Mouse (Mus musculus): ENCODE data around the gene Snx29.

The Snx29 gene

DNA sequence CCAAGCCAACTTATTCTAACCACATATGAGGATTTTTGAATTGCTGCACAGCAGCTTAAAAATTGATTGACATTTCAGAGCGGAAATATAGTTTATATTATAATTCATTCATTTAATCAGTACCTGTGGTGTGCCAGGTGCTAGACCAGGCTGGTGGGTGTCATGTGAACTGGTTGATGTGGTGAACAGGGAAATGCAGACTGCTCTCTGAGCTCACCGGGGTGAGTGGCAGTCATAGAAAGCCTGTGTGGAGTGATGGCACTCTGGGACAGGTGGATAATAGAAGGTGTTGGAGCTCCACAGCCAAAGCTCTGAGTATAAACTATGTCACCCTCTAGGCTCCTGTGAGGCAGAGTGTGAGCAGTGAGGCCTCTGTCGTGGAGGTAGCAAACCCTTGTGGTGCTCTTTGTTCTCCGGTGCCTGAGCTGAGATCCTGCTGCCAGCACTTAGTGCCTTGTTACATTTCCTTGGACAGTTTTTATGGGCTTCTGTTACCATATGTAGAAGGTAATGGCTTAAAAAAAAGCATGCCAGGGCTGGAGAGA lies 324.1 kb downstream of the Snx29 start:
- DNase-seq, result no peak

DNA sequence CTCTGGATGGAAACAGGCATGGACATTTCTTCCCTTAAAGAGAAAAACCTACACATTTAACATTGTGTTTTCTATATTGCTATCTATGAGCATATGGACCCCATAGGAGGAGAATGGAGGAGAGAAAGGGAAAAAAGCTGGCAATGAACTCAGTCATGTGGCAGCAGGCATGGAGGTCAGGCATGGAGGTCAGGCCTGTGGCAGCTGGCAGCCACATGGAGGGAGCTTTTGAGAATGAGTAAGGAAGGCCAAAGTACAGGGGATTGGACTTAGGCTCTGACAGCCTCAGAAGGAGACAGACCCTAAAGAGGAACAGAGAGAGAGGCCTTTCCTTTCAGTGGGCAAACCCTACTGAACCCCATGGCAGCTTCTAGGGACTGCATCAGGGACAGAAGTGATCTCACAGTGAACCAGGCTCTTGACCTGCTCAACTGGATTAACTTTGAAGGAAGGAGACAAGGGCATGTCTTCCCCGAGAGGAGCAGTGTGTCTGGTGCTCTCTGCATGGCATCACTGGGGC lies 325.5 kb downstream of the Snx29 start:
- DNase-seq, result no peak

DNA sequence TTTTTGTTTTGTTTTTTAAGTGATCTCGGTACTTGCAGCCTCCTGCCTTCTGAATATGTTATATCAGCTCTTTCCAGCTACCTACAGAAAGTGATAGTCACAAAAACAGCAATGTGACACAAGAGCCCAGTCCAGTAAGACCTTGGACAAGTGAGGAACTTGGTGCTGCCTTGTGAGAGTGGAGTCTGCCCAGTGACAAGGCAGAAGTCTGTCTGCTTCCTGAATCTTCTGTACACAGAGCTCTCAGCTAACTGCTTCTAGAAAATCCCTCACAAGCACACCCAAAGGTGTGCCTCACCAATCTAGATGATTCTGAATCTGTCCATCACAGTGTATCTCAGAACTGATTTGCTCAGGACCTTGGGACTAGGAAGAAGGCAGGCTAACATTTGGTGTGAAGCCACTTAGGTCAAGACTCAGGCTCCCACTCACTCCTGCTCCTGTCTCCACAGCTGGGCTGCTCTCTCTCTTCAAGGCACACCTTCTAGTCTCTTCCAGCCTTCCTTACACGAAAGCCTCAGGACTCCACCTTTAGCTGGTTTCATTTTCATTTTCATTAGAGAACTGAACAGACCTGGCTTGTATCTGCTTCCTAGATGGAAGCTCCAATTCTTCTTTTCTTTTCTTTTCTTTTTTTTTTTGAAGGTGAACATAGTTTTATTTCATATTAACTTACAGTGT lies 330.1 kb downstream of the Snx29 start:
- DNase-seq, result no peak

DNA sequence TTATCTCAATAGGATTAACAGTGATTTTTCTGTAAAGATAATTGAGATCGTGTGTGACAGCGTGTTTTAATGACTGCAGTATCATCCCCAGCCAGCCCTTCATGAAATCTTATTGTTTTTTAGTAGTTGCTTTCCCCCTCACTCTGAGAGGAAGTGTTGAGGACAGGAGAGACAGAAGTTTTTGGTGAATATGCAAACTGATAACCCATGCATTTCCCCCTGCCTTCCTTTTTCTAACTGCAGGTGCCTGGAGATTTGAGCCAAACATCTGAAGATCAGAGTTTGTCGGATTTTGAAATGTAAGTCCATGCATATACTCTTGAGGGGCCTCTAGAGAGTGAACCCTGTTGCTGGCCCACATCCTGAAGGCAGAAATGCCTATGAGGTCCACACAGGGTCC lies 333.2 kb downstream of the Snx29 start:
- no peak for DNase-seq

DNA sequence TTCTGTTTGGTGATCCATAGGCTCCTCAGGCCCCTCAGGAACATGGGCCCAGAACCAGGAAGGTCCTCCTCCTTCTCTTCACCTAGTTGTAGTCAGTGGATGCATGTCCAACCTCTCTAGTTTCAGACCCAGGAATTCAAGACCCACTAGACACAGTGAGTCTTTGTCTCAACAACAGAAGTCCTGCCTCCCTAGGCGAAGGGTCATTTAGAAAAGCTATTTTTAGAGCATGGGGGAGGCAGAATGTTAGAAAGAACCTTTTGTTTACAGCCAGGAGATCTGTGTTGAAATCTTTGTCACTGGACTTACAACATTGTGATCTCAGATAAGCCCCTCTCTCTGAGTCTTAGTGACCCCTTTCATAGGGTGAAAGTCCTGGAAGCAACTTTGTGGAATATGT lies 334.4 kb downstream of the Snx29 start:
- no peak for DNase-seq

DNA sequence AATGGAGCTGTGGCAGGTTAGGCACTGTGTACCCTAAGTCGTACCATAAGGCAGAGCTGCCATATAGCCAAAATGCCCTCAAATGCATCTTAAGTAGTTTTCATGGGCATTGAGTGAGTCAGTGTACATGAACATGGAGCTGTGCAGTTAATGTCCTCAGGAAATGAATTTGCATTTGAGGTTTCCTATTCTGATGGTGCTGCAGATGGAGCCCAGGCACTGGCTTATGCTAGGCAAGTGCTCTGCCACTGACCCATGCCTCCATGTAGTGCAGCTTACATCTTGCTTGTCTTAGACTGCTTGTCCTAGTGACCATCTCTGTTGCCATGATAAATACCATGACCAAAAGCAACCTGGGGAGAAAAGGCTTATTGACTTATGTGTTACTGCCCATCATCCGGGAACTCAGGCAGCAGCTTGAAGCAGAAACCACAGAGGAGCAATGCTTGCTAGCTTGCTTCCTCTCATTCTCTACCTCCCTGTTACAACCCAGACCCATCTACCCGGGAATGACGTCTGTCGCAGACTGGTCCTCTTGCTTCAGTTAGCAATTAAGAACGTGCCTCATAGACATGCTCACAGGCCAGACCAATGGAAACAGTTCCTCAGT lies 336.5 kb downstream of the Snx29 start:
- DNase-seq, result no peak

DNA sequence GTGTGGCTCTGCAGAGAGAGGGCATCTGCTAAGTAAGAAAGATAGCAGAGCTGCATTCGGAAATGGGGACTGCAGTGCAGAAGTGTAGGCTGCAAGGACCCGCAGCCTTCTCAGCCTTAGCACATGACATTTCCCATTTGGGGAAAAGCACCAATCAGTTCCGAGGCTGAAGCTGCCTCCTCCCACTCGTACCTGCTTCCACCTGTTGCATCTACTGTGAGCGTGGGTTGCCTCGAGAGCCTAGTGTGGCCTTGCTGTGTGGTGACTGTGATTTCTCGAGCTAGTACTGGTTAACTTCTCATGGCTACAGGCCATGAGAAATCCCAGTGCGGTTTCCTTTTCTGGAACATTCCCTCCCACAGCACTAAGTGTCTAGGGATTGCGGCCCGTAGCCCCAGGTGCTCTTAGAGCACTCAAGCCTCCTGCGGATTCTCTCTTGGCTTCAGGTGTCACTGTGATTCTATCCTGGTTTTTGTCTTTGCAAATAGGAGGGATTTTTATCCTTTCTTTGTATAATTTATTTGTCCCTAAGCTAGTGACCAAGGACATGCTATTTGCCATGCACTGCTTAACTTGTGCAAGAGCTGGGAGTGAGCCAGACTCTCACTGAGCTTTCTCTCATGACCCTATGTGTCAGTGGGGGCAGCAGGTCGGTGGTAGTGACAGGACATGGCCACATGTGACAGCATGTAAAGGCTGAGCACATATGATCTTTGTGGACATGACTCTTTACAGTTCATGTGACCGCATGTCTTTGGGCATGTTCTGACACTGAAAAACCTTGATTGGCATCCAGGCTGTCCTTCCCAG lies 342.4 kb downstream of the Snx29 start:
- DNase-seq, result no peak

DNA sequence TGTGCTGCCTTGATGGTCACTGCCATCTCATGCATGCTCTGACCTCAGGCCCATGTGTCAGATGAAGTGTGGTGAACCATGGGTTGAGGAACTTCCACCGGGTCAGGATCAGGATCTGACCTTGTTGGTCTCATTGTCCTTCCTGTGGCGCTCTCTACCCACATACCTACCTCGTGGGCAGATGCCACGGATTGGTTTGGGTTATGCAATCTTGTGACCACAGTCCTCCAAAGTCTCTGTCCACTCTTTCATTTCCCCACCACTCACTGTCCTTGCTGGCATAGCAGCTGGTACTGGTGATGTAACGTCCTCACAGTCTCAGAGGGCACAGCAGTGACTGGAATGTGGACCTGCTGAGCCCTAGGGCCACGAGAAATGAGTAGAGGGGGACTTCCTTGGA lies 343.2 kb downstream of the Snx29 start:
- DNase-seq, result no peak

DNA sequence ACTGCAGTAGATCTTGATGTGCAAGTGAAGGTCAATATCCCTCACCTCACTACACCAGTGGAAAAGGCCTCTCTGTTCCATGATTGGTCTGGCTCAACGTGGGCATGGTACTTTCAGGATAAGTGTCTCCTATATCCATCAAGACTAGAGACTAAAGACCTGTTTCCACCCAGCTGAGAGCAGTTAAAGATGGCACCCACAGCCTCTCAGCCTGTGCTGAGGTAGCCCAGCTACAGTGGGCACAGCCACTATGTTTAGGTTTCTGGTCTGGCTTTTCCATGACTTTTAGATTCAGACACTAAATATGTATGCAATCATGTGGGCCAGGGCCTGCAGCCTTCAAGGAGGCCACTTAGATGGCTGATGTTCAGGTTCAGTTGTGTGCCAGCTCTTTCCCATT lies 345.7 kb downstream of the Snx29 start:
- no peak for DNase-seq

DNA sequence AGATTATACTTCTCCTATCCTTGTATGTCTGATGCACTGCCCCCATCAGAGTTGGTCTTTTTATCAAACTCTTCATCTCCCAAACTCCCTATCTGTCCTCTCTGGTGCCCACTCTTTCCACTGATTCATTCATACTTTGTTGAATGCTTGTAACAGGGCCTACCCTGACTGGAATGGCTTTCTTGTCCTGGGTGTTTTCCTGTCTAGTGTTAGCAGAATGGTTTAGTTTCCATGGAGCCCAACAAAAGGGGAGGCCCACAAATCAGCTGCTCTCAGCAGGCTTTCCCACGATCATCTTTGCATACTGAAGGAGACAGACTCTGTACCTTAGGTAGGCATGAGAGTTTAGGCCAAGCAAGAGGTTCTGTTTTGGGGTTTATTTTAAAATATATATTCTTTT lies 346.2 kb downstream of the Snx29 start:
- DNase-seq, result no peak

DNA sequence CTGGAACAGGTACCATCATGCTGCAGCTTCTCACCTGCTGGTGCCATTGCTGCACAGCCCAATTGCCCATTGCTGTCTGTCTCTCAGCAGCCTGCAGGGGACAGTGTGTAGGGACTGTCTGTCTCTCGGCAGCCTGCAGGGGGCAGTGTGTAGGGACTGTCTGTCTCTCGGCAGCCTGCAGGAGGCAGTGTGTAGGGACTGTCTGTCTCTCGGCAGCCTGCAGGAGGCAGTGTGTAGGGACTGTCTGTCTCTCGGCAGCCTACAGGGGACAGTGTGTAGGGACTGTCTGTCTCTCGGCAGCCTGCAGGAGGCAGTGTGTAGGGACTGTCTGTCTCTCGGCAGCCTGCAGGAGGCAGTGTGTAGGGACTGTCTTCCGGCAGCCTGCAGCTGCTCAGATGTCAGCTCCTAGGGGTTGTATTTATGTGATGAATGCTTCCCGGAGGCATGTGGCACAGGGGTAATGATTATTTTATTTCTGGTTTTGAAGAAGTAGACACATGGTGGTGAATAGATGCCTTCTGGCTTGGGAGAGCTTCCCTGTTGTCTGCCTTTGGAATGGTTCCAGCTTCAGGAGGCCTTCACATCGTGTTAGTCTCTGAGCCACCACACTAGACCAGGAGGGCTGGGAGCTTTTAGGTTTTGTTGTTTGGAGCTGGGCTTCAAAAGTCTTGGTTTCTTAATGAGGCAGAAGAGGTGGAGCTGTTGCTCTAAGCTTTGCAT lies 347.7 kb downstream of the Snx29 start:
- DNase-seq, result peak; percentile 30

DNA sequence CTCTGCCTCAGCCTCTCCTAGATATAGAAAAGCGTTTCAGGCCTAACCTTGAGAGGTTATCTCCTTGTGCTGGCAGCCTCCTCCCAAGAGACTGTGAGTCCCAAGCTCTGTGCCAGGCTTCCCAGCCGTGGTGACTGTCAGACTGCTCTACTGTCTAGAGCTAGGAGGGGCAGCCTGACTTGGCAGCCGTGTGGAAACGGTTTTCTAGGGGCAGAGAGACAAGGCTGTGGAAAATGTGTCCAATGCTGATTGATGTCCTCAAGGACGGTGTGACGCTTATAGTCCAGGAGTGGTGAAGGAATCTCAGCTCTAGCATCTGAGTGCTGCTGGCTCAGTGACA lies 348.2 kb downstream of the Snx29 start:
- DNase-seq, result no peak

DNA sequence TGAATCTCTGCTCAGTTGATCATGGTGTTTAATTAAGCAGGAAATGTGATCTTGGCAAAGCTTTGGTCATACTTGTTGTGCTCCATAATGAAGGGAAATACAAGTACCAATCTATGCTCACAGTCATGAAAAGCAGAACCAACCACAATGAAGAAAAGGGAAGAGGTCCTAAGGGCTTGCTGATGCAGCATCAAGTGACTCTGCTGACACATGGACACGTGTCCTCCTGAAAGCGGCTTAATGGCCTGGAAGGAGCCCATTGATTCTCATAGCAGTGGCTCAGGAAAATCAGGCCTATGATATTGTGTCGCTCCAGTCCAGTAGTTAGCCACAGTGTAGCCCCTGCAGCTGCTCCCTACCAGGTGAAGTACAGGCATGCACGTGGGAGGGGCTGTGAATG lies 353.3 kb downstream of the Snx29 start:
- no peak for DNase-seq

DNA sequence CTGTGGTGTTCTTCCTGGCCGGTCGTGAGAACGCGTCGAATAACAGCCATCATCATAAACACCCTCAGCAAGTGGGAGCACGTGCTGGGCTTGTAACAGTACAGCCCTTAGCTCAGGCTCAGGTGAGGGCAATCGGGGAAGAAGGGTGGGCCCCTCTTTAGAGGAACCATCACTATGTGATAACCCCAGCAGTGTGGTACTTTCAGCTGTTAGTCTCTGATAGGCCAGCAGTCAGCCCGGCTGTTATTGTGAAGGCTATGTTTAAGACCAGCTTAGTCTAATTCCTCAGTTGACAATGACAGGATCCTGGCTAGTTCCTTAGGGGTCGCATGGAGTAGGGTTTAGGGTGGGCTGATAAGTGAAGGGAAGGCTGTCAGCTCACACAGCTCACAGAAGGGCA lies 362.6 kb downstream of the Snx29 start:
- DNase-seq, result no peak

DNA sequence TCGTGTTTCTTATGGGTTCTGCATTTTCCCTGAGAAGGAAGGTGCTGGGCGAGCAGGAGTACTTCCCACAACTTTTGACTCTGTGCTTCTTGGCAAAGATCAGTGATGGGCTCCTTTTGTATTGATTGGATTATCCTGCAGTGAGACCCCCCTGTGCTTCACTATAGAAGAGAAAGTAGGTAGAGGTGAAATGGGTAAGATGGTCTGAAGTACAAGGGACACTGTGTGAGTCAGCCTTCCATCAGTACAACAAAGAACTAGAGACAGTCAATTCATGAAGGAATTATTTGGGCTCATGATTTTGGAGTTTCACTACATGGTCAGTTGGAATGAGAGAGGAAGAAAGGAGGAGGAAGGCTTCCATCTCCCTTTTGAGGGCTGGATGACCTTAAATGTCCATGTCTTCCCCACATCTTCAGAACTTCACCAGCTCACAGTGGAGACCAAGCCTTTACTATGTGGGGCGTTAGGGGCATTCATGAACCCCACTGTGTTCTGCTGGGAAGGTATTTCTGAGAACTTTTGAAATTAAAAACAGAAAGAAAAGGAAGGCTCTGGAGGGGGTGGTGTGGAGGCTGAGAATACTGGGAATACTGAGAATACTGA lies 363.1 kb downstream of the Snx29 start:
- no peak for DNase-seq

DNA sequence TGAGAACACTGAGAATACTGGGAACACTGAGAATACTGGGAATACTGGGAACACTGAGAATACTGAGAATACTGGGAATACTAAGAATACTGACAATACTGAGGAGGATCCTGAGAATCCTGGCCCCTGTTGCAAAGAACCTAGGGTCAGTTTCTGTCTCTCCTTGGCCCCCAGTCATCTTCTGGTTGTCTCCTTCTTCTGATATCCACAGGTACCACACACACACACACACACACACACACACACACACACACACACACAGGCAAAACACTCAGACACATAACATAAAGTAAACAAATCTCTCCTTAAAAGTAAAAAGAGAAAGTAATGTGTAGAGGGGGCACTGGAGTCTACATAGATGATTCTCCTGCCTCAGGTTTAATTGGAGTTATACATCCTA lies 365.1 kb downstream of the Snx29 start:
- DNase-seq, result no peak

DNA sequence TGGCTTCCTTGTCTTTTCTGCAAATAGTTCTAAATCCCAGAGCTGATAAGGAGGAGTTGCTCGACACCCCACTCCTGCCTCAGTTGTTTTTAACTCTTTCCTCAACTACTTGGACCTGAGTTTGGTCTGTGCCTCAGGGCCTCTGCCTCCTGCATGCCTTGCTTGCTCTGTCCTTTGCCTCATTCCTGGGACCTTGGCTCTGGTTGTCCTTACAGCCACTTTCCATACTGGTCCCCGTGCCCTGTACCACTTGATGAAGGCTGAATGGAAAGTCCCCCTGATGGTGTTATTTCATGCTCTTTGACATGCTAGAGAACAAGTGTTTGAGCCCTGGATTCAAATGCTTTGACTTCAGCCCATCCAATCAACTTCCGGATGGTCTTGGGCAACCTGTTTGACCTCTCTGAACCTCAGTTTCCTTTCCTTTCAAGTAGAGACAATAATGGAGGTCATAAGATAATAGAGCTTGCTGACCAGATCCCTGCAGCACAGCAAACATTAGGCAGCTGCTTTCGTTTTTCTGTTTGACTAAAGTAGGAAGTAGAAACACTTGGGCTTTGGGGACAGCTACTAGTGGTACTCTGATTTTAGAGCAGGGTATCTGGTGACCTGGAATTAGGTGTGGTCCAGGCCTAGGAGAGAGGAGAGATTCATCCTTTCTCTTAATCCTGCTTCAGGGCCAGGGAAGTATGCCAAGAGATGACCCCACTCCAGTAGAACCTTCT lies 365.7 kb downstream of the Snx29 start:
- DNase-seq, result no peak

DNA sequence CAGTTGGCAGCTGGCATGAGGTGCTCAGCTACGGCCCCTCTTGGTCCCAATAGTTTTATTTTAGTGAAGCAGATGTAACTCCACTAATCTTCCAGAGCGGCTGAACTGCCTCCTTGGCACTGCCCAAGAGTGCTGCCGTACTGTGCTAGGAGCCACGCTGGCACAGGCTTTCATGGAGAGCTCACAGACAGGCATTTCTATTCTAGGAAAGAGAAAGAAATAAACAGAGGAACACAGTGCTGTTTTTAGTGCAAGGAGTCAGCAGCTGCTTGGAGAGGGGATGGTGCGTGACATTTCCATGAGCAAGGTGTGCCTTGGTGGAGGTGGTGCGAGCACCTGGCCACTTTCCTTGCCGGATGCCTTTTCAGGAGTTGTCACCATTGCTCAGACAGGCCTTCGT lies 367.4 kb downstream of the Snx29 start:
- peak; percentile 19 for DNase-seq

DNA sequence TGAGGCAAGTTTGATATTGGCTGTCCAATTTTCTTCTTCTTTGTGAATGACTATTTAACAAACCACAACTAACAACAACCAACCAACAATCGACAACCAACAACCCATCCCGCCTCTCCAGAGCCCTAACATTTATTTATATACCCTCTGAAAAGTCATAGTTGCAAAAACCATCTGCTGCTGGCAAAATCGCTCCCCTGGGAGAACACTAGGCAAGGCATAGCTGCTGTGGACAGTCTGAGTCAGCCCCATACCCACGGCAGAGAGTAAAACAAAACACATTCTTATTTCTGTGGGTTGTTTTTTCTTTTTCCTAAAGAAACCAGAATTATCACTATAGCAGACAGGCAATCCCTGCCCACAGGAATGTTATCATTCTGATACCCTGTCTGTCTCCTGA lies 368.0 kb downstream of the Snx29 start:
- no peak for DNase-seq

DNA sequence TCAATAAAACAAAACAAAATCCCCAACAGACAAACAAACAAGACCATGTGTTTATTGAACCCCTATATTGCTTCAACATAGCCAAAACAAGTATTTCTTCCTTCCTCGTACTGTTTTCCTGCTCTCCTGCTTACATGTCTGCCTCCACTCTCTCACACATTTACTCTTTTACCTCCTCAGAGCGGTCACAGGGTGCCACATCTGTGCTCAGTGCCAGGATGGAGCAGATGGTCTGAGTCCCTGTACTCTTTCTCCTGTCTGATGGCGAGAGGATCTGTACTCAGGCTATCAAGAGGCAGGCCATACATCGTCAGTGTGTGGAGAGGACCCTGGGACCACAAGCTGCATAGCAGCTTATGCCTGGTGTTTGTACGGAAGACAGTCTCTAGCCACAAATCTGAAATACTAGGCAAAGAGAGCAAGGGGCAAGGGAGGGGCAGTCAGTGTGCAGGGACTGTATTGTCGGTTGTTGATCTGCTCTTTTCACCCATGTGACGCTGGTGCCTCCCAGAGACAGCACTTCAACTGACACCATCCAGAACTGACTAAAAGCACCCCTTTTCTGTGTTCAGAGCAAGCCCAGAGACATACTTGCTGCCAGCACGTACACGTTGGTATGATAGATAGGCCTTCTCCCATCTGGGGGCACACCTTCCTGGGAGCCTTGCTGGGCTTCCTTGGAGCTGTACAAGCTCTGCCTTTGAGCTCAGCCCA lies 368.9 kb downstream of the Snx29 start:
- no peak for DNase-seq

DNA sequence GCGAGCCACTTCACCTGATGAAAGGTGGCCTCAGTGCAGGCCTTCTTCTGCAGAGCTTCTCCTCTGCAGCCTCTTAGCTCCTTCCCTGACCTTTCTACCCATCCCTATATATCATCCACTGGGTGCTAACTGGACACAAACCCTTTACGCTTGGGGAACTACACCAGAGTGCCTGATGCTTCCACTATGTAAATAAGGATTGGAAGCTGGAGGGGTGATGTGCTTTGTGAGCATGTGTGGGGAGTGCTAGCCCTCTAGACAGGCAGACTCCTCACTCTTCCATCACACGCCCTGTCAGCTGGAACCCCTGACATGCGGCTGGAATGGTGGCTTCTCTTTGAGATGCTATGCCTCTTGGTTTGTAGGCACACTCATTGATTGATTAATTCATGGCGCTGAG lies 370.0 kb downstream of the Snx29 start:
- no peak for DNase-seq
